Mouse (Mus musculus) limb, embryonic 11.5 days (tissue): ENCODE data around the gene Bmpr1a. TPM values are rescaled to one million over a fixed set of nuclear protein-coding genes. Genes with fewer than 3 reads are reported as not detected.
A peak's percentile ranks its signal among the peaks of the same experiment; 100 is the strongest.

ENCODE experiments used
- ATAC-seq: fragments of 200-750 bp; cut with Nextera tagmentation; 2 replicates; pipeline ENCODE4 v1.8.0; 2017; ENCODE audit warnings: low read depth; ENCODE audit not compliant: insufficient number of reproducible peaks, low FRiP score, low TSS enrichment
- DNase-seq: peaks from one replicate; pipeline ENCODE4 v3.0.0-alpha.2; 2015; ENCODE audit warnings: low spot score
- H3K27ac ChIP-seq: fragments of 300-500 bp; sonication (generic); replicated peaks from 2 replicates; pipeline ENCODE4 v1.5.1; 2014; ENCODE audit warnings: low read depth, mild to moderate bottlenecking, low read length
- H3K27me3 ChIP-seq: fragments of 300-500 bp; sonication (generic); 2 replicates; pipeline ENCODE4 v1.6.1; 2014; ENCODE audit warnings: mild to moderate bottlenecking, low read length, mixed read lengths; ENCODE audit not compliant: control insufficient read depth, insufficient read depth
- H3K36me3 ChIP-seq: fragments of 300-500 bp; sonication (generic); 2 replicates; pipeline ENCODE4 v1.6.1; 2014; ENCODE audit warnings: mild to moderate bottlenecking, low read length, moderate library complexity, mixed read lengths; ENCODE audit not compliant: control insufficient read depth, insufficient read depth
- H3K4me1 ChIP-seq: fragments of 300-500 bp; sonication (generic); 2 replicates; pipeline ENCODE4 v1.6.1; 2014; ENCODE audit warnings: low read length, mixed read lengths; ENCODE audit not compliant: control insufficient read depth, insufficient read depth
- H3K4me2 ChIP-seq: fragments of 300-500 bp; sonication (generic); 2 replicates; pipeline ENCODE4 v1.6.1; 2014; ENCODE audit warnings: low read depth, mild to moderate bottlenecking, moderate library complexity; ENCODE audit not compliant: severe bottlenecking
- H3K4me3 ChIP-seq: fragments of 300-500 bp; sonication (generic); 2 replicates; pipeline ENCODE4 v1.5.1; 2014; ENCODE audit warnings: low read depth, low read length
- H3K9ac ChIP-seq: fragments of 300-500 bp; sonication (generic); 2 replicates; pipeline ENCODE4 v1.6.1; 2014; ENCODE audit warnings: mild to moderate bottlenecking, low read length
- H3K9me3 ChIP-seq: fragments of 300-500 bp; sonication (generic); 2 replicates; pipeline ENCODE4 v1.6.1; 2016; ENCODE audit warnings: low read length; ENCODE audit not compliant: control insufficient read depth
- WGBS: fragments of 180-500 bp; shearing (Covaris S2); extraction: QIAGEN DNeasy Blood & Tissue Kit; methylation state at CpG from one replicate; pipeline ENCODE4 v1.1.7; 2014; 5-methylcytosine and 5-hydroxymethylcytosine counted together
- polyA plus RNA-seq: library from polyadenylated mRNA; unstranded; fragments of >200 nt; fragmentation: Nextera tagmentation; extraction: Ambion mirVana; gene quantifications from 2 replicates; pipeline ENCODE4 v1.2.1, GENCODE M21; 2014

Bmpr1a gene
- polyA plus RNA-seq, 1 experiment from 2014 or later = 67.2 TPM

GRCm38 (mm10) chr14:34503759-34504158 lies 618 bp upstream of the Bmpr1a start:
- Histone ChIP-seq H3K4me3 (no peak overlapping the region), H3K4me1 (peaks cover 10% of the 10 kb centered on the region), H3K27ac (no peak overlapping the region)

GRCm38 (mm10) chr14:34502475-34503324 lies 441 bp downstream of the Bmpr1a start:
- H3K4me2 ChIP-seq = peak overlapping the region; percentile 64
- peak overlapping the region; percentile 99 for H3K9ac ChIP-seq
- DNase-seq (peak; percentile 91), ATAC-seq (peak; percentile 89)
- peak overlapping the region; percentile 90 for H3K4me3 ChIP-seq
- no peaks in the 10 kb centered on the region for H3K9me3 ChIP-seq
- H3K27ac ChIP-seq = peak overlapping the region; percentile 96
- H3K4me1 ChIP-seq = peaks cover 6% of the 10 kb centered on the region; the same call in 1 of the 2 replicates
- under 1% methylated on average over 82 of the region's 115 CpGs for WGBS
- no peaks in the 10 kb centered on the region for H3K27me3 ChIP-seq
- no peaks in the 10 kb centered on the region for H3K36me3 ChIP-seq

More at GRCm38 (mm10) chr14:34503759-34504158, 618 bp upstream of the Bmpr1a start:
- no peaks in the 10 kb centered on the region for H3K9me3 ChIP-seq
- H3K4me2 ChIP-seq = peak overlapping the region; percentile 64; the same call in 1 of the 2 replicates
- 75% methylated on average over 6 of the region's 6 CpGs for WGBS
- no peak overlapping the region for H3K9ac ChIP-seq
- ATAC-seq (no peak), DNase-seq (no peak)
- H3K27me3 ChIP-seq = 0 out of 2 replicates have a peak, but pooled peaks cover 2% of the 10 kb centered on the region
- H3K36me3 ChIP-seq = no peaks in the 10 kb centered on the region

- Histone ChIP-seq H3K27me3 (no peaks in the 10 kb centered on the region), H3K36me3 (no peaks in the 10 kb centered on the region), H3K4me1 (peaks cover 6% of the 10 kb centered on the region; the same call in 1 of the 2 replicates), H3K9me3 (no peaks in the 10 kb centered on the region), H3K4me3 (peak overlapping the region; percentile 90), H3K4me2 (peak overlapping the region; percentile 64), H3K9ac (peak overlapping the region; percentile 99), H3K27ac (peak overlapping the region; percentile 96)
- DNase-seq = peak; percentile 72
- peak; percentile 27; the same call in 1 of the 2 replicates for ATAC-seq
- WGBS = under 1% methylated on average over 59 of the region's 77 CpGs
Observed at GRCm38 (mm10) chr14:34501804-34502474, 1.2 kb downstream of the Bmpr1a start.

GRCm38 (mm10) chr14:34501447-34501803 lies 1.7 kb downstream of the Bmpr1a start:
- under 1% methylated on average over 16 of the region's 16 CpGs for WGBS
- Histone ChIP-seq H3K36me3 (no peaks in the 10 kb centered on the region), H3K4me2 (peak overlapping the region; percentile 64), H3K9me3 (no peaks in the 10 kb centered on the region), H3K27me3 (no peaks in the 10 kb centered on the region), H3K9ac (peak overlapping the region; percentile 99), H3K27ac (peak overlapping the region; percentile 96; the same call in 1 of the 2 replicates), H3K4me3 (peak overlapping the region; percentile 90), H3K4me1 (peaks cover 6% of the 10 kb centered on the region; the same call in 1 of the 2 replicates)
- no peak for ATAC-seq
- peak; percentile 40 for DNase-seq

- DNase-seq (no peak), ATAC-seq (no peak)
- H3K27me3 ChIP-seq = no peaks in the 10 kb centered on the region
- WGBS = 19% methylated on average over 4 of the region's 4 CpGs
- peaks cover 6% of the 10 kb centered on the region; the same call in 1 of the 2 replicates for H3K4me1 ChIP-seq
- H3K9ac ChIP-seq = no peak overlapping the region
- peak overlapping the region; percentile 64 for H3K4me2 ChIP-seq
- H3K4me3 ChIP-seq = peak overlapping the region; percentile 90; the same call in 1 of the 2 replicates
- H3K27ac ChIP-seq = no peak overlapping the region
- no peaks in the 10 kb centered on the region for H3K36me3 ChIP-seq
- no peaks in the 10 kb centered on the region for H3K9me3 ChIP-seq
Observed at GRCm38 (mm10) chr14:34500309-34500708, 2.8 kb downstream of the Bmpr1a start.

GRCm38 (mm10) chr14:34499664-34500063 lies 3.5 kb downstream of the Bmpr1a start:
- 77% methylated on average over 4 of the region's 4 CpGs for WGBS
- no peak for ATAC-seq
- H3K36me3 ChIP-seq = no peaks in the 10 kb centered on the region

GRCm38 (mm10) chr14:34497346-34497745 lies 5.8 kb downstream of the Bmpr1a start:
- no peaks in the 10 kb centered on the region for H3K27me3 ChIP-seq
- H3K36me3 ChIP-seq = no peaks in the 10 kb centered on the region
- peaks cover 6% of the 10 kb centered on the region; the same call in 1 of the 2 replicates for H3K4me1 ChIP-seq
- H3K4me2 ChIP-seq = no peak overlapping the region
- DNase-seq = no peak
- no peak overlapping the region for H3K9ac ChIP-seq
- no peak overlapping the region for H3K4me3 ChIP-seq
- ATAC-seq = no peak
- H3K9me3 ChIP-seq = no peaks in the 10 kb centered on the region
- 84% methylated on average over 3 of the region's 3 CpGs for WGBS
- no peak overlapping the region for H3K27ac ChIP-seq

More at GRCm38 (mm10) chr14:34499664-34500063, 3.5 kb downstream of the Bmpr1a start:
- H3K9me3 ChIP-seq = no peaks in the 10 kb centered on the region
- H3K9ac ChIP-seq = no peak overlapping the region
- H3K4me3 ChIP-seq = no peak overlapping the region
- no peaks in the 10 kb centered on the region for H3K27me3 ChIP-seq
- DNase-seq = no peak
- peaks cover 6% of the 10 kb centered on the region; the same call in 1 of the 2 replicates for H3K4me1 ChIP-seq
- 0 out of 2 replicates have a peak overlapping the region, but pooled peaks have one; percentile 64 for H3K4me2 ChIP-seq
- H3K27ac ChIP-seq = no peak overlapping the region

GRCm38 (mm10) chr14:34493682-34494081 lies 9.5 kb downstream of the Bmpr1a start:
- Histone ChIP-seq H3K36me3 (peaks cover 2% of the 10 kb centered on the region; the same call in 1 of the 2 replicates), H3K4me3 (no peak overlapping the region), H3K4me2 (no peak overlapping the region), H3K9ac (no peak overlapping the region), H3K27me3 (no peaks in the 10 kb centered on the region), H3K27ac (no peak overlapping the region), H3K4me1 (no peaks in the 10 kb centered on the region), H3K9me3 (no peaks in the 10 kb centered on the region)
- DNase-seq (no peak), ATAC-seq (no peak)
- 92% methylated on average over 3 of the region's 3 CpGs for WGBS
